Mouse (Mus musculus): Measurements from ENCODE around the gene Ctr9. TPM values are rescaled to one million over a fixed set of nuclear protein-coding genes. Genes with fewer than 3 reads are reported as not detected.

Ctr9 gene
- polyA plus RNA-seq (2015; fragmentation: Nextera tagmentation; extraction: Ambion mirVana) = 56.3 and 66.7 TPM in 2 replicates

GRCm38 (mm10) chr7:111028281-111029045 lies at the start of gene Ctr9:
Ctr9 (plus strand) TSS chr7:111028951.
- Histone ChIP-seq H3K9ac (peak within 1 kb of the TSS; percentile 60), H3K4me2 (peak within 1 kb of the TSS; percentile 69)
- ATAC-seq (ENCODE audit: borderline replicate concordance, extremely low read depth, low FRiP score, low TSS enrichment) = peak; percentile 96

GRCm38 (mm10) chr7:110981036-110981435 lies 47.7 kb upstream of the Ctr9 start:
- Histone ChIP-seq H3K4me2 (peak overlapping the region; percentile 45), H3K9me3 (no peaks in the 10 kb centered on the region), H3K4me1 (peaks cover 54% of the 10 kb centered on the region), H3K27ac (peak overlapping the region; percentile 94), H3K9ac (no peak overlapping the region), H3K4me3 (peak overlapping the region; percentile 31), H3K36me3 (no peaks in the 10 kb centered on the region), H3K27me3 (no peaks in the 10 kb centered on the region)
- ATAC-seq (ENCODE audit: borderline replicate concordance, extremely low read depth, low FRiP score, low TSS enrichment) = peak; percentile 72
- 19% methylated on average over 8 of the region's 8 CpGs for WGBS

More at GRCm38 (mm10) chr7:111028281-111029045, at the start of gene Ctr9:
- Histone ChIP-seq H3K4me1 (peaks cover 18% of the 10 kb centered on the region), H3K27ac (peak within 1 kb of the TSS; percentile 92), H3K9me3 (no peaks in the 10 kb centered on the region), H3K36me3 (peaks cover 12% of the 10 kb centered on the region), H3K4me3 (peak within 1 kb of the TSS; percentile 83), H3K27me3 (no peaks in the 10 kb centered on the region)
- 5% methylated on average over 45 of the region's 45 CpGs for WGBS

GRCm38 (mm10) chr7:110982053-110982705 lies 46.6 kb upstream of the Ctr9 start, which contains the start of gene Mrvi1:
Mrvi1 (minus strand) TSS chr7:110982461.
- WGBS = 24% methylated on average over 7 of the region's 7 CpGs
- H3K4me2 ChIP-seq = peak within 1 kb of the TSS; percentile 45
- H3K9me3 ChIP-seq = no peaks in the 10 kb centered on the region
- H3K4me3 ChIP-seq = peak within 1 kb of the TSS; percentile 31
- no peaks in the 10 kb centered on the region for H3K36me3 ChIP-seq
- peak within 1 kb of the TSS; percentile 21; the same call in 1 of the 2 replicates for H3K9ac ChIP-seq
- peak within 1 kb of the TSS; percentile 94 for H3K27ac ChIP-seq
- no peaks in the 10 kb centered on the region for H3K27me3 ChIP-seq
- H3K4me1 ChIP-seq = peaks cover 57% of the 10 kb centered on the region
- ATAC-seq (ENCODE audit: borderline replicate concordance, extremely low read depth, low FRiP score, low TSS enrichment) = peak; percentile 76

DNA sequence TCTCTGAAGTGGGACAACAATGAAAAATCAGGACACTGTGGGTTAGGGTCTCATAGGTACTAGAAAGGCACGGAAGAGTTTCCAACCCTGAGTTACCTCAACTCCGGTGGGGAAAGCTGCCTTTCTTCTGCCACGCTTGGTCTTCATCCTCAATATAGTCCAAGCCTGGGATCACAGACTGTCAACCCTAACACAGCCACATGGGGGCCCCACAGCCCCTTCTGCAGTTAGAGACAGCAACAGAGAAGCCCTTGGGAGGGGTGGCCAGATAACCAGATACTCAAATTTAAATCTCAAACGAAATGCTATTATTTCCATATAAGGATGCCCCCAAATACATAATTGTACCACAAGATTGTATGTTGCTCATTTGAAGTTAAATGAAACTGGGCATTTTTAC lies 46.0 kb upstream of the Ctr9 start:
- 34% methylated on average over 4 of the region's 4 CpGs for WGBS
- H3K4me3 ChIP-seq = no peak overlapping the region

GRCm38 (mm10) chr7:110983621-110984020 lies 45.1 kb upstream of the Ctr9 start:
- Histone ChIP-seq H3K9me3 (no peaks in the 10 kb centered on the region), H3K4me1 (peaks cover 57% of the 10 kb centered on the region), H3K27ac (peak overlapping the region; percentile 94), H3K4me3 (no peak overlapping the region), H3K9ac (no peak overlapping the region), H3K4me2 (no peak overlapping the region), H3K27me3 (no peaks in the 10 kb centered on the region), H3K36me3 (no peaks in the 10 kb centered on the region)
- ATAC-seq (ENCODE audit: borderline replicate concordance, extremely low read depth, low FRiP score, low TSS enrichment) = no peak
- WGBS = 33% methylated on average over 5 of the region's 5 CpGs

More for the DNA sequence above, 46.0 kb upstream of the Ctr9 start:
- no peaks in the 10 kb centered on the region for H3K9me3 ChIP-seq
- H3K4me1 ChIP-seq = peaks cover 57% of the 10 kb centered on the region
- ATAC-seq (ENCODE audit: borderline replicate concordance, extremely low read depth, low FRiP score, low TSS enrichment) = no peak
- H3K4me2 ChIP-seq = peak overlapping the region; percentile 45; the same call in 1 of the 2 replicates
- no peak overlapping the region for H3K9ac ChIP-seq
- H3K27me3 ChIP-seq = no peaks in the 10 kb centered on the region
- no peaks in the 10 kb centered on the region for H3K36me3 ChIP-seq
- H3K27ac ChIP-seq = peak overlapping the region; percentile 94

GRCm38 (mm10) chr7:110985581-110986265 lies 43.0 kb upstream of the Ctr9 start:
- Histone ChIP-seq H3K27ac (no peak overlapping the region), H3K9ac (no peak overlapping the region), H3K36me3 (no peaks in the 10 kb centered on the region), H3K4me1 (peaks cover 63% of the 10 kb centered on the region), H3K9me3 (no peaks in the 10 kb centered on the region), H3K27me3 (no peaks in the 10 kb centered on the region), H3K4me2 (no peak overlapping the region), H3K4me3 (no peak overlapping the region)
- no peak for ATAC-seq (ENCODE audit: borderline replicate concordance, extremely low read depth, low FRiP score, low TSS enrichment)
- 59% methylated on average over 7 of the region's 7 CpGs for WGBS

- no peak overlapping the region for H3K4me3 ChIP-seq
- no peaks in the 10 kb centered on the region for H3K27me3 ChIP-seq
- H3K9me3 ChIP-seq = no peaks in the 10 kb centered on the region
- H3K36me3 ChIP-seq = no peaks in the 10 kb centered on the region
- no peak for ATAC-seq (ENCODE audit: borderline replicate concordance, extremely low read depth, low FRiP score, low TSS enrichment)
- WGBS = 89% methylated on average over 3 of the region's 3 CpGs
- no peak overlapping the region for H3K9ac ChIP-seq
- no peak overlapping the region for H3K27ac ChIP-seq
- H3K4me2 ChIP-seq = no peak overlapping the region
- H3K4me1 ChIP-seq = peaks cover 41% of the 10 kb centered on the region
Observed at GRCm38 (mm10) chr7:110988081-110988480, 40.7 kb upstream of the Ctr9 start.

- ATAC-seq (ENCODE audit: borderline replicate concordance, extremely low read depth, low FRiP score, low TSS enrichment) = no peak
- no peak overlapping the region for H3K4me3 ChIP-seq
- H3K36me3 ChIP-seq = no peaks in the 10 kb centered on the region
- peaks cover 30% of the 10 kb centered on the region for H3K4me1 ChIP-seq
- H3K9ac ChIP-seq = no peak overlapping the region
- 49% methylated on average over 5 of the region's 5 CpGs for WGBS
- H3K9me3 ChIP-seq = no peaks in the 10 kb centered on the region
- H3K27me3 ChIP-seq = no peaks in the 10 kb centered on the region
- H3K4me2 ChIP-seq = no peak overlapping the region
- peak overlapping the region; percentile 26; the same call in 1 of the 2 replicates for H3K27ac ChIP-seq
Observed at GRCm38 (mm10) chr7:110989286-110989879, 39.4 kb upstream of the Ctr9 start.

DNA sequence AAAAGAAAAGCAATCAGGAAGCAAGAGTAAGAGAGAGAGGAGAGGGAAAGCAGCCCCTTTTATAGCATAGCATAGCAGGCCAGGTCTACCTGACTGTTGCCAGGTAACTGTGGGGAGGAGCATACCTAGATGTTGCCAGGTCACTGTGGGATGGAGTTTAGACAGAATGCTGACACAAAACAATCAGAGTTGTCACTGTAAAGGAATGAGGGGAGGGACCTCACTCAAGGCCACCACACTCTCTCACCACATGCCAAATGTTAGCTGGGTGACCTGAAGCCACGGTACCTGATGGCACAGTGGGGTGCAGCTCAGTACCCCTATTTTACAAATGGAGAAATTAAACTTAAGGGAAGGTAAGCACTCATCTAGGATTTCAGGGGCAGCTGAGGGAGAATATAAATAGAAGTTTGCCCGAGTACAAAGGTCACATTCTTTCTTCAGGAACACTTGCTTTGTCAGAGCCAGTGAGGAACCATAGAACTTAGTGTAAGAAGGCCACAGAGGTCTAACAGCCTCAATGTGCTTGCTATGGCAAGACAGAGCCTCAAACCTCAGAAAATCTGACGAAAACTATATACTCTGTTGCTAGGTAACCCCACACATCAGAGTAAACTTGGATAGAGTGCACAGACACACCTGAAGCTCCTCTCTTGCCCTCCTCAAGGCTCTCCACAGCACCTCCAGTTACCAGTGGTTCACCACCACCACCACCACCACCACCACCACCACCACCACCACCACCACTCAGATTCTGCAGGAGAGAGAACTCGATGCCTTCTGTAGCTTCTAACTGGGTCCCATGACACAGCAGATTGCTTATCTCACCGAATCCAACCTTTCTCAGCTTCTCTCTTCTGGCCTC lies 38.2 kb upstream of the Ctr9 start:
- Histone ChIP-seq H3K4me1 (peaks cover 23% of the 10 kb centered on the region), H3K9ac (no peak overlapping the region), H3K4me2 (no peak overlapping the region), H3K36me3 (no peaks in the 10 kb centered on the region), H3K27me3 (no peaks in the 10 kb centered on the region), H3K27ac (no peak overlapping the region), H3K9me3 (no peaks in the 10 kb centered on the region), H3K4me3 (no peak overlapping the region)
- ATAC-seq (ENCODE audit: borderline replicate concordance, extremely low read depth, low FRiP score, low TSS enrichment) = no peak
- 43% methylated on average over 5 of the region's 5 CpGs for WGBS

DNA sequence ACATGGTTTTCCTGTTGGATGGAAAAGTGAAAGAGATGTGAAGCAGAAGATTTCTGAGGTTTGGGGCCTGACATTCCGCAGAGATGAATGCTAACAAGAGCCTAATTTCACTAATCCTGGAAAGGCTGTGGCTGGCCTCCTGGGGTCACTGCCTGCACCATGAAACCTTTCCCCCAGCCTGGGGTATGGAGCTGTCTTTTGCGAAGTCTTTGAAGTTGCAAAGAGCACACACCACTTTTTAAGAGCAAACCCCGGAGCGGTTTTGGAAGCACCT lies 37.6 kb upstream of the Ctr9 start:
- WGBS = 49% methylated on average over 4 of the region's 4 CpGs
- Histone ChIP-seq H3K4me1 (peaks cover 20% of the 10 kb centered on the region), H3K27ac (no peak overlapping the region), H3K27me3 (no peaks in the 10 kb centered on the region), H3K9me3 (no peaks in the 10 kb centered on the region), H3K4me2 (no peak overlapping the region), H3K9ac (no peak overlapping the region), H3K36me3 (no peaks in the 10 kb centered on the region), H3K4me3 (no peak overlapping the region)
- no peak for ATAC-seq (ENCODE audit: borderline replicate concordance, extremely low read depth, low FRiP score, low TSS enrichment)

Data from lung, embryonic 15.5 days (tissue).